Mouse (Mus musculus) liver, embryonic 15.5 days (tissue): ENCODE measurements around the gene Ccndbp1. TPM values are rescaled to one million over a fixed set of nuclear protein-coding genes. Genes with fewer than 3 reads are reported as not detected.
"Not testable (repeated sequence)": the region's sequence is repeated elsewhere in the genome, so short reads cannot be mapped to it uniquely, and the experiment has no call there.

Experiments used
- ATAC-seq: fragments of 200-750 bp; cut with Nextera tagmentation; 2 replicates; pipeline ENCODE4 v1.8.0; 2017; ENCODE audit warnings: moderate number of reproducible peaks, mild to moderate bottlenecking, moderate library complexity; ENCODE audit not compliant: insufficient read depth
- H3K27ac ChIP-seq: fragments of 300-500 bp; sonication (generic); replicated peaks from 2 replicates; pipeline ENCODE4 v1.5.1; 2015; ENCODE audit warnings: mild to moderate bottlenecking, inconsistent platforms
- H3K27me3 ChIP-seq: fragments of 300-500 bp; sonication (generic); 2 replicates; pipeline ENCODE4 v1.6.1; 2015; ENCODE audit warnings: mild to moderate bottlenecking, inconsistent platforms
- H3K36me3 ChIP-seq: fragments of 300-500 bp; sonication (generic); replicated peaks from 2 replicates; pipeline ENCODE4 v1.6.1; 2015; ENCODE audit warnings: moderate library complexity, mild to moderate bottlenecking, inconsistent platforms
- H3K4me1 ChIP-seq: fragments of 300-500 bp; sonication (generic); replicated peaks from 2 replicates; pipeline ENCODE4 v1.6.1; 2015; ENCODE audit warnings: inconsistent platforms
- H3K4me2 ChIP-seq: fragments of 300-500 bp; sonication (generic); 2 replicates; pipeline ENCODE4 v1.6.1; 2015; ENCODE audit warnings: moderate library complexity, mild to moderate bottlenecking, inconsistent platforms
- H3K4me3 ChIP-seq: fragments of 300-500 bp; sonication (generic); replicated peaks from 2 replicates; pipeline ENCODE4 v1.5.1; 2015; ENCODE audit warnings: mild to moderate bottlenecking, inconsistent platforms
- H3K9ac ChIP-seq: fragments of 300-500 bp; sonication (generic); 2 replicates; pipeline ENCODE4 v1.6.1; 2015; ENCODE audit warnings: moderate library complexity, mild to moderate bottlenecking, inconsistent platforms
- H3K9me3 ChIP-seq: fragments of 300-500 bp; sonication (generic); replicated peaks from 2 replicates; pipeline ENCODE4 v1.6.1; 2016; ENCODE audit warnings: inconsistent platforms
- WGBS: fragments of 180-500 bp; shearing (Covaris S2); methylation state at CpG from one replicate; pipeline ENCODE4 v1.1.7; 2015; ENCODE audit warnings: mixed read lengths; ENCODE audit not compliant: insufficient replicate concordance; 5-methylcytosine and 5-hydroxymethylcytosine counted together
- polyA plus RNA-seq: library from polyadenylated mRNA; unstranded; fragments of >200 nt; fragmentation: Nextera tagmentation; extraction: Ambion mirVana; gene quantifications from 2 replicates; pipeline ENCODE4 v1.2.1, GENCODE M21; 2015

Gene Ccndbp1
- polyA plus RNA-seq, 1 experiment from 2014 or later = 51.1 TPM

- no peak for ATAC-seq
- peak overlapping the region; percentile 85 for H3K4me3 ChIP-seq
- no peaks in the 10 kb centered on the region for H3K9me3 ChIP-seq
- H3K4me2 ChIP-seq = peak overlapping the region; percentile 95
- peaks cover 41% of the 10 kb centered on the region for H3K4me1 ChIP-seq
- peak overlapping the region; percentile 100; the same call in 1 of the 2 replicates for H3K27ac ChIP-seq
- H3K27me3 ChIP-seq = no peaks in the 10 kb centered on the region
- WGBS = 40% methylated on average over 4 of the region's 4 CpGs
- 0 out of 2 replicates have a peak, but pooled peaks cover 3% of the 10 kb centered on the region for H3K36me3 ChIP-seq
- H3K9ac ChIP-seq = no peak overlapping the region
These were observed 31.9 kb upstream of the Ccndbp1 start for GRCm38 (mm10) chr2:120976308-120976707.

- Histone ChIP-seq H3K9ac (peak within 1 kb of the TSS; percentile 89), H3K4me3 (peak within 1 kb of the TSS; percentile 85), H3K27me3 (no peaks in the 10 kb centered on the region), H3K9me3 (no peaks in the 10 kb centered on the region), H3K4me2 (peak within 1 kb of the TSS; percentile 95), H3K27ac (peak within 1 kb of the TSS; percentile 100), H3K36me3 (0 out of 2 replicates have a peak, but pooled peaks cover 3% of the 10 kb centered on the region), H3K4me1 (peaks cover 34% of the 10 kb centered on the region)
- WGBS = 1% methylated on average over 71 of the region's 71 CpGs
- ATAC-seq = peak; percentile 82
These were observed 30.9 kb upstream of the Ccndbp1 start, which contains the start of gene Tmem62 for GRCm38 (mm10) chr2:120976990-120977925. Gene Tmem62, plus strand, starts transcription at chr2:120977017.

- Histone ChIP-seq H3K4me1 (peaks cover 30% of the 10 kb centered on the region), H3K9ac (peak overlapping the region; percentile 89), H3K9me3 (no peaks in the 10 kb centered on the region), H3K4me3 (peak overlapping the region; percentile 85), H3K27ac (peak overlapping the region; percentile 100), H3K27me3 (no peaks in the 10 kb centered on the region), H3K36me3 (0 out of 2 replicates have a peak, but pooled peaks cover 3% of the 10 kb centered on the region), H3K4me2 (peak overlapping the region; percentile 95)
- 78% methylated on average over 8 of the region's 8 CpGs for WGBS
- ATAC-seq = no peak
These were observed 30.1 kb upstream of the Ccndbp1 start for GRCm38 (mm10) chr2:120977926-120978692.

- Histone ChIP-seq H3K4me1 (peaks cover 24% of the 10 kb centered on the region), H3K27ac (no peak overlapping the region), H3K4me2 (no peak overlapping the region), H3K9me3 (no peaks in the 10 kb centered on the region), H3K36me3 (0 out of 2 replicates have a peak, but pooled peaks cover 3% of the 10 kb centered on the region), H3K9ac (no peak overlapping the region), H3K4me3 (no peak overlapping the region), H3K27me3 (no peaks in the 10 kb centered on the region)
- ATAC-seq = no peak
- WGBS = 64% methylated on average over 2 of the region's 2 CpGs
These were observed 29.5 kb upstream of the Ccndbp1 start for GRCm38 (mm10) chr2:120978693-120979037.

- Histone ChIP-seq H3K9ac (no peak overlapping the region), H3K36me3 (0 out of 2 replicates have a peak, but pooled peaks cover 3% of the 10 kb centered on the region), H3K27ac (no peak overlapping the region), H3K9me3 (no peaks in the 10 kb centered on the region), H3K4me2 (no peak overlapping the region), H3K4me1 (peaks cover 23% of the 10 kb centered on the region), H3K4me3 (no peak overlapping the region), H3K27me3 (no peaks in the 10 kb centered on the region)
- 88% methylated on average over 1 of the region's 1 CpGs for WGBS
- ATAC-seq = no peak
These were observed 28.4 kb upstream of the Ccndbp1 start for GRCm38 (mm10) chr2:120979819-120980218.

GRCm38 (mm10) chr2:120980861-120981260 is 27.3 kb upstream of the Ccndbp1 start:
- H3K9ac ChIP-seq = no peak overlapping the region
- H3K4me2 ChIP-seq = no peak overlapping the region
- H3K4me1 ChIP-seq = peaks cover 19% of the 10 kb centered on the region
- H3K9me3 ChIP-seq = no peaks in the 10 kb centered on the region
- 55% methylated on average over 2 of the region's 2 CpGs for WGBS
- no peak overlapping the region for H3K27ac ChIP-seq
- no peak overlapping the region for H3K4me3 ChIP-seq
- 0 out of 2 replicates have a peak, but pooled peaks cover 3% of the 10 kb centered on the region for H3K36me3 ChIP-seq
- no peak for ATAC-seq
- no peaks in the 10 kb centered on the region for H3K27me3 ChIP-seq

- no peak overlapping the region for H3K4me2 ChIP-seq
- H3K4me3 ChIP-seq = no peak overlapping the region
- H3K9me3 ChIP-seq = no peaks in the 10 kb centered on the region
- 0 out of 2 replicates have a peak, but pooled peaks cover 3% of the 10 kb centered on the region for H3K36me3 ChIP-seq
- H3K4me1 ChIP-seq = no peaks in the 10 kb centered on the region; the same call in 1 of the 2 replicates
- no peak for ATAC-seq
- H3K27ac ChIP-seq = no peak overlapping the region
- H3K9ac ChIP-seq = no peak overlapping the region
- WGBS = 56% methylated on average over 2 of the region's 2 CpGs
- H3K27me3 ChIP-seq = no peaks in the 10 kb centered on the region
These were observed 24.6 kb upstream of the Ccndbp1 start for GRCm38 (mm10) chr2:120983611-120984010.

- Histone ChIP-seq H3K4me3 (no peak overlapping the region), H3K27me3 (no peaks in the 10 kb centered on the region), H3K4me2 (no peak overlapping the region), H3K9me3 (no peaks in the 10 kb centered on the region), H3K36me3 (0 out of 2 replicates have a peak, but pooled peaks cover 3% of the 10 kb centered on the region), H3K4me1 (no peaks in the 10 kb centered on the region; the same call in 1 of the 2 replicates), H3K9ac (no peak overlapping the region), H3K27ac (no peak overlapping the region)
- ATAC-seq = no peak
- 66% methylated on average over 1 of the region's 1 CpGs for WGBS
These were observed 23.0 kb upstream of the Ccndbp1 start for GRCm38 (mm10) chr2:120985241-120985640.

- Histone ChIP-seq H3K27ac (no peak overlapping the region), H3K9me3 (no peaks in the 10 kb centered on the region), H3K36me3 (no peaks in the 10 kb centered on the region), H3K27me3 (no peaks in the 10 kb centered on the region), H3K4me2 (no peak overlapping the region), H3K4me1 (peaks cover 5% of the 10 kb centered on the region), H3K4me3 (no peak overlapping the region), H3K9ac (no peak overlapping the region)
- no peak for ATAC-seq
- 69% methylated on average over 4 of the region's 4 CpGs for WGBS
These were observed 17.0 kb upstream of the Ccndbp1 start for GRCm38 (mm10) chr2:120991196-120991595.

GRCm38 (mm10) chr2:120996607-120997006 is 11.6 kb upstream of the Ccndbp1 start:
- not testable (repeated sequence) for H3K27ac ChIP-seq, H3K4me1 ChIP-seq, H3K36me3 ChIP-seq, H3K9ac ChIP-seq, H3K4me2 ChIP-seq, H3K4me3 ChIP-seq, H3K9me3 ChIP-seq, H3K27me3 ChIP-seq, ATAC-seq
- 53% methylated on average over 1 of the region's 1 CpGs for WGBS

GRCm38 (mm10) chr2:120998863-120999262 is 9.3 kb upstream of the Ccndbp1 start:
- 48% methylated on average over 8 of the region's 8 CpGs for WGBS

More at GRCm38 (mm10) chr2:120998863-120999262, 9.3 kb upstream of the Ccndbp1 start:
- Histone ChIP-seq H3K4me2 (no peak overlapping the region), H3K27me3 (no peaks in the 10 kb centered on the region), H3K27ac (no peak overlapping the region), H3K4me3 (no peak overlapping the region), H3K4me1 (peaks cover 7% of the 10 kb centered on the region; the same call in 1 of the 2 replicates), H3K9me3 (no peaks in the 10 kb centered on the region), H3K9ac (no peak overlapping the region), H3K36me3 (no peaks in the 10 kb centered on the region)
- 0 out of 2 replicates have a peak, but pooled peaks have one; percentile 22 for ATAC-seq
